Mouse (Mus musculus) thymus, postnatal 14 days (tissue): ENCODE measurements around the gene Trio.

Source experiments
- DNase-seq: peaks from one replicate; pipeline ENCODE4 v3.0.0; 2021

Trio gene

DNA sequence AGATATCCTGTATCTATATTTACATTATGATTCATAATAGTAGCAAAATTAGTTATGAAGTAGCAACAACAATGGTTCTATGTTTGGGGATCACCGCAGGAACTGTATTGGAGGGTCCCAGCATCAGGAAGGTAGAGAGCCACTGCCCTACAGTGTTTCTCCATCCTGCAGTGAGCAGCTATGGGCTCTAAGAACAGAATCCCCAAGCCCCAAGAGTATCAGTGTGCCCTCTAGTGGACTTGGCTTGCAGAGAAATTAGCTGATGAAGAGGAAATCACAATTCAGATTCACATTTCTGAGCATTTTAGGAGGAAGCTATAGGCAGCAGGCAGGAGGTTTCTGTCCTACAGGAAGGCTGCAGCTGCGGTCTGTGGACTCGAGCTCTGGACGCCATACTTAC is 202.1 kb downstream of the Trio start:
- DNase-seq = peak; percentile 69

DNA sequence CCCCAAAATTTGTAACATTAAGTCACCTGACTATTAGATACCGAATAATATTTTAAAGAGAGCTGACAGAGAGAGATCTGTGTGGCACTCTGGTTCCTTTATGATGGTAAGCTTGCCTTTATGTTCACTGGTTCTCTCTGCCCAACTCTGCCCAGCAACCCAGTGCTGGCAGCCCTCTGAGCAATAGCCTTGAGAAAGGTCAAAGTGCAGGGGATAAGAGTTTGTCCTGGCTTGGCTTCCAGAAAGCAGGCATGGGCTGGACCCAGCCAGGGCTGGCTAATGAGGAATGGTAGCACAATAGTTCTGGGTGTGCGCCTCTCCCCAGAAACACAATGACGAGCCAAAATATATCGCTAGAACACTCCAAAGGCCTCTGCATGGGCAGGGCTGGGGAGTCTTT is 203.2 kb downstream of the Trio start:
- DNase-seq = no peak

DNA sequence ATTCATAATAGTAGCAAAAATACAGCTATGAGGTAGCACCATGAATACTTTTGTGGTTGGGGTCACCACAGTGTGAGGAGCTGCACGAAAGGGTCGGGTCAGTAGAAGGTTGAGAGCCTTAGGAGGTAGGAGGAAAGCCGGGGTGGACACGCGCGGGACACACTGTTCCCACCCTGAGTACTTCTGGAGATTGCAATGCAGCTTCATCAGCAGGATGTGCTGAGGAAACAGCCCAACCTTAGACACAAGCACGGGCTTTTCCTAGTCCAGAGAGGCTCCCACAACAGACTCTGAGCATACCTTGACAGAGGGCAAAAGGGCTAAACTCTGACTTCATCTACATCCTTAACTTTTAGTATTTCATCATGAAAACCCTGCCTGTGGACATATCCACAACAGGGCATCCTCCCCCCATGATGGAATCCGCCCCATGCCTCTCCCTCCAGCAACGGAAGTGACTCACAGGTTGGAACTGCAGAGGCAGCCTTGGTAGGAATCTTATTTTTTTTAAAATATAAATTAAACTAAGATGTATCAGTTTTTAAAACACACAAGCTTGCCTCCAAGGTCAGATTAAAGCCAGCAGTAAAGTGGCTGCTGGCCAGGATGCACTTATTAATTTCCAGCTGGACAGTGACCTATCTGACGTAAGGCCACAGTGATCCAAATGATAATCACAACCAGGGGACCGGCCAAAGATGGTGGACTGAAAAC is 203.8 kb downstream of the Trio start:
- no peak for DNase-seq

DNA sequence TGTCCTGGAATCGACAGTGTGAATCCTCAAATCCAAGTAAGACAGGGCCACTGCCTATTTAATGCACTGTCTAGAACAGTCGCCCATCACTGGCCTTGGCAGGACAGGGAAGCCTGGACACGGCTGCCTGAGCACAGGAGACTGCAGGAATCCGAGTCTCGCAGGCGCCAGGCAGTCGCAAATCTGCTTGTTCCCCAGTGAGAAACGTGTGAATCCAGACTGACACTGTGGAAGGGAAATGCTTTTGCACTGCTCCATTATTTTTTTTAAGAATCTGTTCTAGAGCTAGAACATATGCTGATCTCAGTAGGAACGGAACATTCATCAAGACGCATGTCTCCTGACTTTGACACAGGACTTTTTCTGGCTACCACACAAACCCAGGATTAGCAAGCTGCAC is 208.6 kb downstream of the Trio start:
- DNase-seq = no peak

DNA sequence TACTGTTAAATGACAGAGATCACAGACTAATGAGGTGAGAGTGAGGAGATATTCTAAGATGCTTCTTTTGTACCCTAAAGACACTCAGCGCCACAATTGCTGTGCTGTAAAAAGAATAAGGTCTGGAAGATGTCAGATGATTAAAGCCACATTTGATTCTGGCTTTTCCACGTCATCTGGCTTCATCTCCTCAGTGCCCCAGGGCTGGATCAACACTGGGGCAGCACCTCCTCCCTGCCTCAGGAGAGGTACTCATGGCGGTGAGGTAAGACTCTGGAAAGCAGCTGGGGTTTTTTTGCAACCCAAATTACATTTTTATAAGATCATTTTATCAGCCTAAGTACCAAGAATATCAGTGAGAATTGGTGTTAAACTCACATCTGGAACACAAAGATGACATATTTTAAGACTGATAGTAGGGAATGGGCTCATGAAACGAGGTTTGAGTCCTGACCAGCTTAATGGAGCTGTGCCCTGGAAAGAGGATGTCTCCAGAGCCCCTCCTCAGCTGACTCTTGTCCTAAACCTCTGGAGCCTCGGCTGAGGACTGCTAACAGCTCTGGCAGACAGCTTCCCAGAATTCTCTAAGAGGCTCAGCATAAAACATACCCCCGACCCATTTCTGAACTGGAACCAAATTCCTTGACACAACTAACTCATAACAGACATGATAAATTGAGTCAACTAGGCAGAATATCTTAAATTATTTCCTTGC is 210.8 kb downstream of the Trio start:
- no peak for DNase-seq

DNA sequence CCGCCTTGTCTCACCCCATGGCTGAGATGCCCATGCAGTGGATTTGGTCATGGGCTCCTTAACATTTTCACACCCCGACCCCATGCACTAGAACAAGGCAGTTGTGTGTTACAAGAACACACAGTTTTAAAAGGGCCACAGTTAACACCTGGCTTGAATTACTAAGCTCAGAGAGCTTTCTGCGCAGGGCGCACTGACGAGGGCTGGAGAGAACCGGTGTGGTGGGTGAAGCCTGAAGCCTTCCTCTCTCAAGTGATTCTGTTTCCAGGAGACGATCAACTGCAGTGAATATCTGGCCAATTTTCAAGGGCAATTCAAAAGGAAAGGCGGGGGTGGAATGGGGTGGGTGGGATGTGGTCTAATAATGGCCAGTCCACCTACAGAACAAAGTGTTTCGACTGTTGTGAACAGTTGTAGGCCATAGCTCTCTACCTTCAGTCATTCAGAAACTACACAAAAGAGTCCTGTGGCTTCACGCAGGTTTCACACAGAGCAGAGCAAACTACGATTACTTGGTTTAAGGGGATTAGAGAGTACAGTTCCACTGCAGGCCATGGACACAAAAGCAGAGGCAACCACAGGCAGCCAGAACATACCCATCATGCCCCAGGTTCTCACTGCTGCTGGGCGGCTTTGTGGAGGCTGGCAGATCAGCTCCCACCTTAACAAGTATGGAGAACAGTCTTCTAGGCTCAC is 214.7 kb downstream of the Trio start:
- DNase-seq = no peak

DNA sequence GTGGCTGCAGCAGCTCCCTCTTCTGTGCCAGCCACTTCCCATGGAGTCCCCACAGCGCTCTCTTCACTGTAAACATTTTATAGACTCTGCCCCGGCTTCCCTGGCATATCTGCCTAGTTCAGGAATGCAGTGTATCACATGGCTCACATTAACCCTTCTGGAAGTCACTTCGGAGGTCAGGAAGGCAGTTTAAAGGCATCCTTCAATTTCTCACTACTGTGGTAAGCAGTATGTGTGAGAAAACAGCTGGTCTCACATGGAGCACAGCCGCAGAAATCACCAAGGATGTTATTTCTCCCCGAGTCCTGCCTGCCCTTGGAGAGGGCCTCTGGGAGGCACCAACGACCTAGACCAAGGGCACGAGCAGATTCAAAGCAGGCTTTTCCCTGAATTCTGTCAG is 215.4 kb downstream of the Trio start:
- no peak for DNase-seq

DNA sequence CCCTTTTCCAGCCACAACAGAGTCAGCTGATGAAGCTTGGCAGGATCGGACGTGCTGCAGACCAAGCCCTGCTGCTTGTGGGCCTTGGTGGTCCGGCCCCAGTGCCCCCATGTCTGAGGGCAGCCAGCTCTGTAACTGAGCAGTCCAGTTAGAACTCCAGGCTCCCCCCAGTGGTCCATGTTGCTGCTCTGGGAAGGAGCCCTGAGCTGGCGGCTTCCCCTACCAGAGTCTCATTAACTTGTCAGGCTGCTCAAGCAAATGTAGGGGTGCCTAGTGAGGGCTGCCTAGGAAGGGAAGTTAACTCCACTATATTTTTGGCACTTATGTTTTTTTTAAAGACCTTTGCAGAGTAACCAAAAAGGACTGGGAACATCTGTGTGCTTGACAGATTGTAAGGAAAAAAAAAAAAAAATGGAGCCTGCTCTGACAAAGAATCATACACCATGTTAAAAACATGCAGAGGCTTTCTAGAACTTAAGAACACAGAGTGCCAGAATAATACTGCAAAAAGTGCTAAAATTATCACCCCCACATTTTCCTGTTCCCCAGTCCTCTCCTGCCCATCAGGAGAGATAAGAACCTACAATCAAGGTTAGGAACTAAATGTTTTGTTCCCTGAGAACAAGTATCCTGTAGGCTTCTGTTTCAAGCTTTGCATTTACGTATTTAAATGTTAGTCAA is 216.9 kb downstream of the Trio start:
- no peak for DNase-seq

DNA sequence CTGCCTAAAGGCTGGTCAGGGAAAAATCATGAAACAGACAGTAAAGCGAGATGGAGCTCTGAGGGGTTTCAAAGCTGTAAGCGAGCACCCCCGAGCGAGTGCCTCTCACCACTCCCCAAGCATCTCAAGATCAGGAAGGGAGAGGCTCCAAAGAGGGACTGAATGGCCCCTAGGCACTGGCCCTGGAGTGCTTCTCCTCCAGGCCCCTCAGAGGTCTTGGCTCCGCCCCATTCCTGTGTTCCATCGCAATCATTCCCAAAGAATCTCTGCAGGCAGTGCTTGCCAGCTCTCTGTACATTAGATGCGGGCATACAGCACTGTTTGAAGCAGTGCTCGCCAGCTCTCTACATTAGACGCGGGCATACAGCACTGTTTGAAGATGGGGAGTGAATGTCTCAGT is 219.4 kb downstream of the Trio start:
- no peak for DNase-seq

DNA sequence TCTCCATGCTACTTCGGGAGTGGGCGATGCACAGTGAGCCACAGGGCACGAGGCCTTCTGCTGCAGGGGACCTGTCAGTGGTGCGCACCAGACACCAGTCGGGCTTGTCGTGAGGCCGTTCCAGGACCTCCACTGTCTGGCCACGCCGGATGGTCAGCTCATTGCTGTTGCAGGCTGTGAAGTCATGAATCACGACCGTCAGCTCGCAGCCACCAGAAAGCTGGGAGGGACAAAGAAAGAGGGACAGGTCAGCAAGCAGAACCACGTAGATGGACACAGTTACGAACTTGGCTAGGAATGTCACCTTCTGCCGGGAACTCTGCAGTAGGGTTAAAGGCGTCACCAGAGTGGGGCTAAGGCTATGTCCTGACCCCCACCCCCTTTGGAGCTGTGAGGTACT is 220.0 kb downstream of the Trio start:
- no peak for DNase-seq

DNA sequence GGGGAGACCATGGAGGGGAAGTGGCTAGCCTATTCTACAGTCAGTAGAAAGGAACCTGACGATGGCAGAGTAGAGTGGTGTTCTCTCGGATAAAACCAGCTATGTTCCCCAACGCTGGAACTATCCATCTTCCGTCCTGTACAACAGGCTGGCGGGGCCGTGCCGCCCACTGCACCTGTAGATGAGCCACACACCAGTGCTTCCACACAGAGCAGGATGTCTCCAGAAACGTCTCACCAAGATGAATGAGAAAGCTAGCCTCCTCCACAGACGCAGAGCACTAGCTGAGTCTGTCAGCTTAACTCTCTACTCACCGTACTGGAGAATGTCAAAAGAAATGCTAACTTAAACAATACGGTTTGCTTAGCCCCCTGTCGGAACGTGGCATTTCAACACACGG is 221.2 kb downstream of the Trio start:
- no peak for DNase-seq

DNA sequence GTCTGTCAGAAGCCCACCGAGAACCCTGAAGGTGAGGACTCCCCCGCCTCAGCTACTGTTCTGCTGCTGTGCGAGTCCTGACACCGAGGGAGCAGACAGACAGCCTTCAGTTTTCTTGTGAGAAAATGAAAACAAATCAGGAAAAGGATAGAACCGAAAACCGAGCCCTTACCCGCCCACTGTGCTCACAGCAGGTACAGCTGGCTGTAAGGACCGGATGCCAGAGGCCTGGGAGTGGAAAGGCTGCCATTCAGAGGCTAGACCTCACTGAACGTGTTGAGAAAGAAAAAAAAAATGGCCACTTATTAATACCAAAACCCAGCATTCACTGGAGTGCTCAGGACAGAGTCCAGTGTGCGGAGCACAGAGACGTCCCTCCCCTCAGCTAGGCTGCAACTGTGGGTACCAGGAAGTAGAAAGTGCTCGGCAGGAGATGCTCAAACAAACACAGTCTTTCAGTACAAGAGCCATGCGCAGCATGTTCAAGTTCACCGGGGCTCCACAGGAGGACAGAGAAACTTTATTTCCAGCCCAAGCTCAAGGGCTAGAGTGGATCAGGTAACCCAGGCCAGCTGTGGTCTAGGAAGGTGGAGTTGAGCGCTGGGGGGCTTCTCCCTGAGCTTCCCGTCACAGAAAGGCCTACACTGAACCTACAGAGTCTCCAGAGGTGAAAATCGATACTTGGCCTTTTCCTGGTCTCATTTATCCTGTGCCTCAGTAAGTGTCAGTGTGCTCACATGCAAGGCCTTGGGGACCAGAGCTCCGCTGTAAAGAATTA is 221.9 kb downstream of the Trio start:
- no peak for DNase-seq

DNA sequence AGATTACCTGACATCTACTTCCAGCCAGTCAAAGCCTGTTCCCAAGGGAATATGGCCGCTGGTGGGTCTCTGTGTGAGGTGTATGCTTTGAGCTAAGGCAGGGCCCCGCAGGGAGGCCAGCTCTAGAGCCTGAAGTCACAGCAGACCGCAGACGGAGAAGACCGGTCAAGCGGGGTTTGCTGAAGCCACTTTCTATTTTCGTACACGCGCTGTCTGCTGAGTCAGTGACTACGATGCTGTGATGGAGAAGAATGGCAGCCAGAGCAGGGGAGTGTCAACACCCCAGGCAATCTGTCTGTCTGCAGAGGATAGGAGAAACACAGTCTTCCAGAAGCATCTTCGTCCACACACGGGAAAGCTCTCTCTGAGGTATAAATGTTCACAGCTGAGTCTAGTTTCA is 223.4 kb downstream of the Trio start:
- no peak for DNase-seq

DNA sequence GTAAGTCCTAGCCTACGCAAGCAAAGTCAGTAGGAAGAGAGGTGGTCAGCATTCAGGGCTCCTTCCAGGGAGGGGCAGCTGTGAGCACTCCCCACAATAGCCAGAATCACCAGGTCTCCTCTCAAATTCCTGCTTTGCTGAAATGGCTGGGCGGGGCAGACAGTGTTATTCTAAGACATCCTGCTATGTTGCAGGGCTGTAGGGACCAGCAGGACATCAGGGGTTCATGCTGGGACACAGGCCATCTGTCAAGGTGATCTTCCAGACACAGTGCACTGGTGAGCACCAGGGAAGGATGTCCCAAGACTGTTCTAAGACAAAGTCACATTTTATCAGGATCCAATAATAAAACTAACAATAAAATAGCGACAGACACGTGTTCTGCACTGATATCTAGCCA is 224.5 kb downstream of the Trio start:
- DNase-seq = no peak

DNA sequence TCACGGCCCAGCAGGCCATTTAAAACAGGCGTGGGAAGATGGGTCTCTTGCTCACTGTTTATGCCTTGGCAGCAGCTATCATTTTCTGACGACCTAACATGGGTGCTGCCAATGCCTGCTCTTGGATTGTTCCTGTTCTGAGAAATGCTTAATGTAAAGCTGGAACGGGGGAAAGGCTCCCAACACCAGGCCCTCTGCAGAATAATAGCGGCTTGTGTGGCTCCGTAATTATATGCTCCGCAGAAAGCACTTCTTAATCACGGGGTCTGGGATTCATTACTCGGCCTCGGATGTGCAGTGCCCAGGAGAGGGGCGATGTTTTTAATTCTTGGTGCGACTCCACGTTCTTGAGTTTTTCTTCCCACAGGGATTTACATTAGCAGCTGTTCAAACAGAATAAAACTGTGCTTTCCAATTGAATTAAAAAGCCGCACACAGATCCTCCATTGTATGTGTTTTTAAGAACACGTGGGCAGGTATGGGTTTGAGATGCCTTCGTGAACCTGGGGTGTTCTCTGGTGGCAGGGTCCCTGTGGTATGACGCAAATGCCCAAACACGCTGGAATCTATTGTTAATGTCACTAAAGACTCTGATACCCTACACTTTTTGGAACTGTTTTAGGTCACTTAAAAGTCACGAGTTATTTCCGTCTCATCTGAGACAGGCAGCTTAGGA is 228.0 kb downstream of the Trio start:
- no peak for DNase-seq

DNA sequence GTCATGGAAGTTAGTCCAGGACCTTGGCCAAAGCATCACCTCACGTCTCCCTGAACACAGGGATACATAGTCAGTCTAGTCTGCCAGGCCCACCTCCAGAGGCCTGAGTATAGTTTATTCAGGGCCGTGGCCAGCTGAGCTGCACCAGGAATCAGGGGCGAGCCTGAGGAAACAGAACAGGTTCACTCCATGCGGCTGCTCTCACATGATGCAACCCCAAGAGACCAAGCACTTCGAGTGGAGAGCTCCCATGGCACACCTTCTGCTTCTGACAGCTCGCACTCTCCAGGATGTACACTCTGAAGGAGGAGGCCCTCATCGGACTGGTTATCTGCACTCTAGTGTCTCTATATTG is 228.8 kb downstream of the Trio start:
- DNase-seq = no peak

DNA sequence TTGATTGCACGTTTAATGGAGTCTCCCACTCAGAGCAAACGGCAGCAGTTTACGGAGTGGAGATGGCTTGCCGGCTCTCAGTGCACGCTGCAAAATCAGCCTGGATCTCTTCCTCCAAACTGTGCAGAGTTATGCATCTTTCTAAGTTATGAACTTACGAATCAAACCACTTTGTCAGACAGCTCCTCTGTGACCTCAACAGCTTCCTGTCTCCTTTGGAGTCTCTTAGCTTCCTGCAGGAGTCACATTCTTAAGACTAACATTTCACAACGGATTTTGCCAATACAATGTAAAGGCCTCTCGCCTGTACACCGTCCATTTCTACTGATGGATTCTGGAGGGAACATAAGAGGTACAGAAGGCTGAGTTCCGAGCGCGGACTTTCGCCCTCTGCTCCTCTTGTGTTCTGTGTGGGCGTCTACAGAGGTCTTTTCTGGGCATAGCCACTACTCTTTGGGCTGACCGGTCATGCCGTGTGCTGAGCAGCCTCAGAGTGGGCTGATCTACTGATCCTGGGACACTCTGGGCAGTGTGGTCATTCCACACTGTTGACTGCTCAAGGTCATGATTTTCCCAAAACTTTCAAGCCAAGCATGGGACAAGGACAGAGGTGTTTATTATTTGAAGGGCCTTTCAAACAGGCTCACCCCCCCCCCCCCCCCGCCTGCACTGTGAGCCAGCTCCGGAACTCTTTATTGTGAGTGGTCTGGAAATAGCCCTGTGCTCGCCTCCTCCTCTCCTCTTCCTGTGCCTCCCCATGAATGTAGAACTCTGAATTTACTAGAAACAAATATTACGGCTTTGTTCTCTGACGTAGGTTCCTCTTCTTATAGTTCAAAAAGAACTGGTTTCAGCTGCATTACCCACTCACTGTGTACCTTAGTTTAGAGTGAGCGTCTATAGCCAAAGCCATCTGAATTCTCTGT is 229.4 kb downstream of the Trio start:
- DNase-seq = peak; percentile 32

DNA sequence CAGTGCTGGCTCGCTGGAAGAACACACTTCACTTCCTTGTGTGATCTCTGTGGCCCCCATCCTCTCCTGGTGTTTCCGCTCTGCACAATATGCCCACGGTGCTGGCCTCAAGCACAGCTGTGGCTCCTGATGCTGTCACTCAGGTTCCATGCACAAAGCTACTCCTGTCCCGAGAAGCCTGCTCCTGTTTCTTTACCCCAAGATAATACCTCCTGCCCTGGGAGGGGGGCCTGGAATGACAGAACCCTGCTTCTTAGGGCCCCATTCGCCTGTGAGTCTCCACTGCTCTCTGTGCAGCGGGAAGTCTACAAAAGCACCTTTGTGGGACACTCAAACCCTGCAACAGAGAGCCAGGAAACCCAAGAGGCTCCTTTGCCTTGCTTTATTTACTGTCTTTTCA is 232.4 kb downstream of the Trio start:
- DNase-seq = peak; percentile 42

DNA sequence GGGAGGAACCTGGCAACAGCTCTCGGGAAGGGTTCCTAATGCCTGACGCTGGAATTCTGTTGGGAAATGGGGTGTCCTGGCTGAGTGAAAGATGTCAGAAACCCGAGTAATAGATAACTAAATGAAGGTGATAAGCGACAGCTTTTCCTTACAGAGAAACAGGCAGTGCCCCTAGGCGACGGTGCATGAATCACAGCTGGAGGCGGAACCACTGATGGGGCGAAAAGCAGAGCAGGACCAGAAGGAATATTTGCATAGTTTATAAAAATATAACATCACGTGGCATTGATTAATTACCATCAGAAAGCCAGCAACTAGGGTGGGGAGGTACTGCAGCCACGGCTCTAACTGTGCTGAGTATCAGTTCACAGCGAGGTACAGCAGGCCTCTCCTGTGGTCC is 233.2 kb downstream of the Trio start:
- DNase-seq = no peak

DNA sequence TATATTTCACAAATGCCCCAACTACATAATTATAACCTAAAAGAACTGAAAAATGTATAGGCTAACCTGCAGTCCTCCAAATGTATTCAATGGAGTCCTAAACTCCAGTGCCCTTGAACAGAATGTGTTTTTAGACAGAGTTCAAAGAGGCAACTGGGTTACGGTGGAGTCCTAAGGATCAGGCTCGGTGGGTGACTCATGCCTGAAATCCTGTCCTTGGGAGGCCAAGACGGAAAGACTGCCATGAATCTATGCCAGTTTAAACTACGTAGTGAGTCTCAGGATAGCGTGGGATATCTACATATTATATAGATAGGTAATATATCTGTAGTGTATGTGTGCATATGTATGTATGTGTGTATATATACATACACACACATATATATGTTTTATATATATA is 234.5 kb downstream of the Trio start:
- no peak for DNase-seq

DNA sequence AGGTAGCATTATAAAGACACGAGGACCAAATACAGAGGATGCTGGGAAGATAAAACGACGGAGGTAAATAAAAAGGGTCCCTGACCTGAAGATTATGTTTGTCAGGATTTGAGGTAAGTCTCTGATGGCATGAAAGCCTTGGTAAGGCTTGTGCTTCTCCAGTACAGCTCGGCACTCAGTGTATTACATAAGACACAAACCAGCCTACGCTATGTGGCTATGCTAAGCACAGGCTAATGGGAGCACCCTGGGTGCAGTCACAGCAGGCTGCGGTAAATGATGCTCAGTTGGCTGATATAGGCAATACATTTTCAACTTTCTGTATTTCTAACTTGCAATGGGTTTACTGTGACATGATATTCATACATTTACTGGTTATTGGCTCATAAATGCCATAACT is 234.9 kb downstream of the Trio start:
- no peak for DNase-seq
